In genomic region chr1:54194954-54195305, GRCm38 (mm10) we compare ENCODE assay signal across 8 mouse cellular contexts. TPM values are rescaled to one million over a fixed set of nuclear protein-coding genes. Genes with fewer than 3 reads are reported as not detected.
DNase-seq lines count a peak whose midpoint lies in the region; ATAC-seq and TF ChIP-seq lines count a peak whose summit lies in the region.

Gene Hecw2 (minus strand): TSS chr1:54195168.

- H3K4me3 ChIP-seq in testis, adult 2 months (ENCODE audit: control insufficient read depth, low read depth, low read length) = peak within 1 kb of the TSS; percentile 69
- H3K4me3 ChIP-seq in kidney, embryonic 14.5 days (ENCODE audit: low read length) = peak within 1 kb of the TSS; percentile 75
- peak within 1 kb of the TSS; percentile 94 for H3K4me3 ChIP-seq in neural tube, embryonic 15.5 days (replicated peaks)

- TF ChIP-seq POLR2A in testis, adult 2 months (IDR thresholded peaks at IDR 0.05; ENCODE audit: control insufficient read depth, low read depth, low read length) = no peak

- no peaks in the 10 kb centered on the region for H3K36me3 ChIP-seq in testis, adult 2 months (ENCODE audit: control insufficient read depth, insufficient read depth, low read length)
- no peaks in the 10 kb centered on the region for H3K36me3 ChIP-seq in kidney, embryonic 14.5 days (ENCODE audit: control insufficient read depth, insufficient read depth, low read length)
- H3K36me3 ChIP-seq in neural tube, embryonic 15.5 days = no peaks in the 10 kb centered on the region

- TF ChIP-seq CTCF in testis, adult 2 months (IDR thresholded peaks at IDR 0.05; ENCODE audit: control insufficient read depth, insufficient read depth, insufficient replicate concordance, low read depth, low read length) = no peak

- H3K9me3 ChIP-seq in kidney, embryonic 14.5 days (ENCODE audit: control insufficient read depth, low read length) = no peaks in the 10 kb centered on the region
- no peaks in the 10 kb centered on the region for H3K9me3 ChIP-seq in neural tube, embryonic 15.5 days (replicated peaks)

- ATAC-seq in kidney, embryonic 14.5 days (ENCODE audit: low FRiP score, low TSS enrichment) = peak; percentile 90
- ATAC-seq in neural tube, embryonic 15.5 days (ENCODE audit: low FRiP score) = peak; percentile 85

- no peak within 1 kb of the TSS for H3K27ac ChIP-seq in testis, adult 2 months (ENCODE audit: control insufficient read depth, insufficient read depth, low read depth, low read length)
- H3K27ac ChIP-seq in kidney, embryonic 14.5 days (ENCODE audit: low read depth, low read length) = no peak within 1 kb of the TSS
- peak within 1 kb of the TSS; percentile 97 for H3K27ac ChIP-seq in neural tube, embryonic 15.5 days (replicated peaks)

- no peaks in the 10 kb centered on the region for H3K27me3 ChIP-seq in testis, adult 2 months (ENCODE audit: control insufficient read depth, insufficient read depth, low read length)
- H3K27me3 ChIP-seq in kidney, embryonic 14.5 days (ENCODE audit: control insufficient read depth, insufficient read depth, low read length) = peaks cover 8% of the 10 kb centered on the region; the same call in 1 of the 2 replicates
- no peaks in the 10 kb centered on the region for H3K27me3 ChIP-seq in neural tube, embryonic 15.5 days (replicated peaks)

- 1% methylated on average over 31 of the region's 38 CpGs for WGBS in kidney, embryonic 14.5 days
- WGBS in neural tube, embryonic 15.5 days = under 1% methylated on average over 26 of the region's 38 CpGs

- peak within 1 kb of the TSS; percentile 72 for H3K9ac ChIP-seq in kidney, embryonic 14.5 days (ENCODE audit: low read depth, low read length)
- peak within 1 kb of the TSS; percentile 87 for H3K9ac ChIP-seq in neural tube, embryonic 15.5 days (replicated peaks)

- peak within 1 kb of the TSS; percentile 93 for H3K4me2 ChIP-seq in kidney, embryonic 14.5 days (replicated peaks; ENCODE audit: low read depth, low read length)
- H3K4me2 ChIP-seq in neural tube, embryonic 15.5 days = peak within 1 kb of the TSS; percentile 69

- DNase-seq in testis, postnatal 10 days (ENCODE audit: low spot score) = no peak
- peak; percentile 70 for DNase-seq in embryo, embryonic 11 days
- DNase-seq in gastrocnemius, postnatal 4 days (ENCODE audit: low spot score in 2 of 2) = peak; percentile 32 to 46
- peak; percentile 7 for DNase-seq in liver
- DNase-seq in c-Kit-positive CD71-positive TER-119-positive erythroid progenitor cells, embryonic 14.5 days (ENCODE audit: low spot score) = no peak

- peaks cover 5% of the 10 kb centered on the region for H3K4me1 ChIP-seq in testis, adult 2 months (ENCODE audit: control insufficient read depth, insufficient read depth, low read length)
- peaks cover 3% of the 10 kb centered on the region; the same call in 1 of the 2 replicates for H3K4me1 ChIP-seq in kidney, embryonic 14.5 days (ENCODE audit: control insufficient read depth, insufficient read depth, low read length)
- peaks cover 9% of the 10 kb centered on the region for H3K4me1 ChIP-seq in neural tube, embryonic 15.5 days

RNA-seq across cellular contexts. Expression of gene Hecw2, which starts in this region (rescaled TPM):
- polyA plus RNA-seq in testis, adult 2 months (2012; rRNA removed) = 1.3 and 1.8 TPM in 2 replicates
- 1 to 10 TPM; 6.9 TPM for total RNA-seq in gastrocnemius, postnatal 4 days (2021)
- 1.7 and 2.2 TPM in 2 replicates for polyA plus RNA-seq in kidney, embryonic 14.5 days (2014; fragmentation: Nextera tagmentation; extraction: Ambion mirVana)
- 6.9 and 8.4 TPM in 2 replicates for polyA plus RNA-seq in neural tube, embryonic 15.5 days (2015; fragmentation: Nextera tagmentation; extraction: Ambion mirVana)

Comparison
In these comparisons a context has a peak if more than half of its experiments do, and no peak if none do; other contexts are left out.
1. DNase-seq: peak in embryo, embryonic 11 days (single experiment), gastrocnemius, postnatal 4 days (2 of 2) and liver (single experiment); none in testis, postnatal 10 days (single experiment) and c-Kit-positive CD71-positive TER-119-positive erythroid progenitor cells, embryonic 14.5 days (single experiment).
2. Peak in every context shown above with its lines, with median percentiles within 50 percentile points of each other: H3K4me3 ChIP-seq.